Mouse (Mus musculus): ENCODE measurements around the gene Gabbr2. TPM values are rescaled to one million over a fixed set of nuclear protein-coding genes. Genes with fewer than 3 reads are reported as not detected.

The Gabbr2 gene
- polyA plus RNA-seq, 1 experiment from 2014 or later, result 0.27 TPM

- DNase-seq (ENCODE audit: low spot score), result no peak
- no peak overlapping the region for H3K4me3 ChIP-seq (ENCODE audit: low read depth, low read length)
- no peak for ATAC-seq (replicated peaks; ENCODE audit: low FRiP score)
- 36% methylated on average over 4 of the region's 4 CpGs for WGBS
- H3K9me3 ChIP-seq (ENCODE audit: control insufficient read depth, low read length), result no peaks in the 10 kb centered on the region
- H3K9ac ChIP-seq (ENCODE audit: low read length), result no peak overlapping the region
- H3K4me1 ChIP-seq (replicated peaks; ENCODE audit: control insufficient read depth, insufficient read depth, low read length), result no peaks in the 10 kb centered on the region
- no peak overlapping the region for H3K4me2 ChIP-seq (ENCODE audit: low read depth, low read length, severe bottlenecking)
- no peak overlapping the region for H3K27ac ChIP-seq (ENCODE audit: low read depth, low read length)
- H3K36me3 ChIP-seq (ENCODE audit: control insufficient read depth, insufficient read depth, low read length), result no peaks in the 10 kb centered on the region
- H3K27me3 ChIP-seq (ENCODE audit: control insufficient read depth, insufficient read depth, low read length), result no peaks in the 10 kb centered on the region
Observed at GRCm38 (mm10) chr4:46675992-46676391, 315.7 kb downstream of the Gabbr2 start.

DNA sequence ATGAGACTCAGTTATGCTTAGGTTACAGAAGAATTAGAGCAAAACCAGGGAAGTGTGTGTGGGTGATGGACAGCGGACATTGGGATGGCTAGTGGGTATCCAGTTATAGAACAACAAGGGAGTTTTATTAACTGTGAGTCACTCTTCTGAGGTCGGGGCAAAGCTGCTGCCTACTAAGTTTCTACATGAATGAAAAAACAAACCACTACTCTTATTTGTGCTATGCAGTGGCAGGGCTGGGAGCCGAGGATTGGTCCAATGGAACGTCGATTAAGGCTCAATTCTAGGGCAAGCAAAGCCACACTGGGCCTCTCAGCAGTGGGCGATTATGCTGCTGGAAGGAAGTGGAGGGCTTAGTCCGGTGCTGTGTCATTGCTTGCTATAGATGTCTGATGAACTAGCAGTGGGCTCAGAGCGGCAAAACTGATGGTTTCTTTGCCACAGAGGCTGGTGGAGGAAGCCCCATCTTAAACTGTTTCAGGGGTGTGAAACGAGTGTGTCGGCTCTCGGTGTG is 316.3 kb downstream of the Gabbr2 start:
- ATAC-seq (replicated peaks; ENCODE audit: low FRiP score), result no peak
- H3K4me2 ChIP-seq (ENCODE audit: low read depth, low read length, severe bottlenecking), result no peak overlapping the region
- H3K4me3 ChIP-seq (ENCODE audit: low read depth, low read length), result no peak overlapping the region
- no peak overlapping the region for H3K27ac ChIP-seq (ENCODE audit: low read depth, low read length)
- no peak for DNase-seq (ENCODE audit: low spot score)
- 60% methylated on average over 11 of the region's 11 CpGs for WGBS
- no peak overlapping the region for H3K9ac ChIP-seq (ENCODE audit: low read length)
- H3K36me3 ChIP-seq (ENCODE audit: control insufficient read depth, insufficient read depth, low read length), result no peaks in the 10 kb centered on the region
- no peaks in the 10 kb centered on the region for H3K27me3 ChIP-seq (ENCODE audit: control insufficient read depth, insufficient read depth, low read length)
- H3K9me3 ChIP-seq (ENCODE audit: control insufficient read depth, low read length), result no peaks in the 10 kb centered on the region
- no peaks in the 10 kb centered on the region for H3K4me1 ChIP-seq (replicated peaks; ENCODE audit: control insufficient read depth, insufficient read depth, low read length)

- Histone ChIP-seq H3K27me3 (ENCODE audit: control insufficient read depth, insufficient read depth, low read length) (no peaks in the 10 kb centered on the region), H3K36me3 (ENCODE audit: control insufficient read depth, insufficient read depth, low read length) (no peaks in the 10 kb centered on the region), H3K9me3 (ENCODE audit: control insufficient read depth, low read length) (no peaks in the 10 kb centered on the region), H3K4me1 (replicated peaks; ENCODE audit: control insufficient read depth, insufficient read depth, low read length) (peaks cover 2% of the 10 kb centered on the region; the same call in 1 of the 2 replicates), H3K4me3 (ENCODE audit: low read depth, low read length) (no peak overlapping the region), H3K9ac (ENCODE audit: low read length) (no peak overlapping the region), H3K4me2 (ENCODE audit: low read depth, low read length, severe bottlenecking) (no peak overlapping the region), H3K27ac (ENCODE audit: low read depth, low read length) (no peak overlapping the region)
- DNase-seq (ENCODE audit: low spot score) (no peak), ATAC-seq (replicated peaks; ENCODE audit: low FRiP score) (no peak)
- WGBS, result 80% methylated on average over 11 of the region's 11 CpGs
Observed at GRCm38 (mm10) chr4:46668620-46669019, 323.1 kb downstream of the Gabbr2 start.

GRCm38 (mm10) chr4:46666420-46666819 is 325.3 kb downstream of the Gabbr2 start:
- H3K27ac ChIP-seq (ENCODE audit: low read depth, low read length), result no peak overlapping the region
- 66% methylated on average over 5 of the region's 5 CpGs for WGBS
- no peak for ATAC-seq (replicated peaks; ENCODE audit: low FRiP score)

DNA sequence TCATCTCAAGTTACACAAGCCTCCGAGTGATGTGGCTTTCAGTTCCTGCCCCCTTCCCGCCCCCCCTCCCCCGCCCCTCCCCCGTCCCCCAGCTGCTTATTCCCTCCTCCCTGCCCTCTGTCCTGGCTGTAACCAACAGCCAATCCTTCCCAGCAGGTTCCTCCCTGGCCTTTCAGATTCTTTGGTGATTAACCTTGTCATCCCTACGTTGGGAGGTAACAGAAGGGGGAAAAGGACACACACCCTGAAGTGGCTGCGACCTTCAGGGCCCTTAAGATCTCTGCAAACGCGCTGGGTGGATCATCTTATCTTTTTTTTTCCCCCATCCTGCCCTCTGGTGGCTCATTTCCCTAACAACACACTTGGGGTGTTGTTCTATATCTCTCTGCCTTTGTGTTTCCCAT is 326.3 kb downstream of the Gabbr2 start:
- 2% methylated on average over 8 of the region's 8 CpGs for WGBS
- ATAC-seq (replicated peaks; ENCODE audit: low FRiP score), result peak; percentile 8; the same call in 1 of the 2 replicates

More at GRCm38 (mm10) chr4:46666420-46666819, 325.3 kb downstream of the Gabbr2 start:
- Histone ChIP-seq H3K4me3 (ENCODE audit: low read depth, low read length) (no peak overlapping the region), H3K27me3 (ENCODE audit: control insufficient read depth, insufficient read depth, low read length) (no peaks in the 10 kb centered on the region), H3K9me3 (ENCODE audit: control insufficient read depth, low read length) (no peaks in the 10 kb centered on the region), H3K4me2 (ENCODE audit: low read depth, low read length, severe bottlenecking) (no peak overlapping the region), H3K9ac (ENCODE audit: low read length) (no peak overlapping the region), H3K36me3 (ENCODE audit: control insufficient read depth, insufficient read depth, low read length) (no peaks in the 10 kb centered on the region), H3K4me1 (replicated peaks; ENCODE audit: control insufficient read depth, insufficient read depth, low read length) (peaks cover 2% of the 10 kb centered on the region; the same call in 1 of the 2 replicates)
- no peak for DNase-seq (ENCODE audit: low spot score)

GRCm38 (mm10) chr4:46664123-46665009 is 327.3 kb downstream of the Gabbr2 start:
- Histone ChIP-seq H3K36me3 (ENCODE audit: control insufficient read depth, insufficient read depth, low read length) (no peaks in the 10 kb centered on the region), H3K27ac (ENCODE audit: low read depth, low read length) (peak overlapping the region; percentile 77; the same call in 1 of the 2 replicates), H3K4me3 (ENCODE audit: low read depth, low read length) (peak overlapping the region; percentile 34), H3K9me3 (ENCODE audit: control insufficient read depth, low read length) (no peaks in the 10 kb centered on the region), H3K4me1 (replicated peaks; ENCODE audit: control insufficient read depth, insufficient read depth, low read length) (peaks cover 2% of the 10 kb centered on the region; the same call in 1 of the 2 replicates), H3K9ac (ENCODE audit: low read length) (peak overlapping the region; percentile 67), H3K4me2 (ENCODE audit: low read depth, low read length, severe bottlenecking) (peak overlapping the region; percentile 77), H3K27me3 (ENCODE audit: control insufficient read depth, insufficient read depth, low read length) (no peaks in the 10 kb centered on the region)
- WGBS, result 2% methylated on average over 34 of the region's 34 CpGs
- ATAC-seq (replicated peaks; ENCODE audit: low FRiP score) (peak; percentile 90), DNase-seq (ENCODE audit: low spot score) (peak; percentile 87)

More for the DNA sequence above, 326.3 kb downstream of the Gabbr2 start:
- Histone ChIP-seq H3K4me2 (ENCODE audit: low read depth, low read length, severe bottlenecking) (peak overlapping the region; percentile 77; the same call in 1 of the 2 replicates), H3K9ac (ENCODE audit: low read length) (no peak overlapping the region), H3K4me3 (ENCODE audit: low read depth, low read length) (no peak overlapping the region; the same call in 1 of the 2 replicates), H3K27ac (ENCODE audit: low read depth, low read length) (no peak overlapping the region), H3K27me3 (ENCODE audit: control insufficient read depth, insufficient read depth, low read length) (no peaks in the 10 kb centered on the region), H3K9me3 (ENCODE audit: control insufficient read depth, low read length) (no peaks in the 10 kb centered on the region), H3K4me1 (replicated peaks; ENCODE audit: control insufficient read depth, insufficient read depth, low read length) (peaks cover 2% of the 10 kb centered on the region; the same call in 1 of the 2 replicates), H3K36me3 (ENCODE audit: control insufficient read depth, insufficient read depth, low read length) (no peaks in the 10 kb centered on the region)
- DNase-seq (ENCODE audit: low spot score), result peak; percentile 62

DNA sequence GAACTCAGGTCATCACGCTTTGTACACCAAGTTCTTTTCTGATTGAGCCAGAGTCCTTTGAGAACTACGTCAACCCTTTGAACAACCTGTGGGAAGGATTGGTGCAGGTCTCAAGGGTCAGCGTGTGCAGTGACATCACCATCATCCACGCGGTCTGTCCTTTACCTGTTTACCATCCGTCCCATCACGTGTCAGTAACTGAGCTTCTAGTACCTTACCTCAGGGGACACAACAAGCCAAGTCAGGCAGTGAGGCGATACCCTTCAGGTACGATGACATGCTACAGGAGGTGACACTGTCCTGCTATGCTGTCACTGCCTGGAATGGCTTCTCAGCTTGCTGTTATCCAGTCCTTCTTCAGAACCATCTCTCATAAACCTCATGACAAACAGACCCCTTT is 330.2 kb downstream of the Gabbr2 start:
- 83% methylated on average over 9 of the region's 9 CpGs for WGBS
- H3K36me3 ChIP-seq (ENCODE audit: control insufficient read depth, insufficient read depth, low read length), result no peaks in the 10 kb centered on the region
- no peak for DNase-seq (ENCODE audit: low spot score)

DNA sequence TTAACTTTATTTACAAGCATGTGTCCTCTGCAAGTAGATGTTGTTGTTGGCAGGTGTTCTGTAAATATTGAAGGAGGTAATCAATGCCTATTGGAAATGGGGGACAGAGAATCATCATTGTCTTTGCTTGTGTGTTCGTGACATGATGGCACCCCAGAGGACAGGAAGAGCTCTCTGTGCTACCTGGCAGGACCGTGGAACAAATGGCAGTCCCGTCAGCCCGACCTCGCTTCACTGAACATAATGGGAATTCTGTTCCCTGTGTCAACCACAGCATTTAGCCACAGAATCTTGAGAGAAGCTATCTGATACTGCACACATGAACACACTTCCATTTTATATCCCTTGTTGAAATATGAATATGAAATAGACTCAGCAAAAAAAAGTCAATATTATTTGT is 332.7 kb downstream of the Gabbr2 start:
- Histone ChIP-seq H3K9ac (ENCODE audit: low read length) (no peak overlapping the region), H3K27me3 (ENCODE audit: control insufficient read depth, insufficient read depth, low read length) (no peaks in the 10 kb centered on the region), H3K27ac (ENCODE audit: low read depth, low read length) (no peak overlapping the region), H3K4me1 (replicated peaks; ENCODE audit: control insufficient read depth, insufficient read depth, low read length) (no peaks in the 10 kb centered on the region), H3K9me3 (ENCODE audit: control insufficient read depth, low read length) (no peaks in the 10 kb centered on the region), H3K4me2 (ENCODE audit: low read depth, low read length, severe bottlenecking) (no peak overlapping the region), H3K36me3 (ENCODE audit: control insufficient read depth, insufficient read depth, low read length) (no peaks in the 10 kb centered on the region), H3K4me3 (ENCODE audit: low read depth, low read length) (no peak overlapping the region)
- WGBS, result 69% methylated on average over 5 of the region's 5 CpGs
- DNase-seq (ENCODE audit: low spot score) (no peak), ATAC-seq (replicated peaks; ENCODE audit: low FRiP score) (no peak)

More for the DNA sequence above, 330.2 kb downstream of the Gabbr2 start:
- H3K4me3 ChIP-seq (ENCODE audit: low read depth, low read length), result no peak overlapping the region
- no peaks in the 10 kb centered on the region for H3K9me3 ChIP-seq (ENCODE audit: control insufficient read depth, low read length)
- no peaks in the 10 kb centered on the region for H3K27me3 ChIP-seq (ENCODE audit: control insufficient read depth, insufficient read depth, low read length)
- peaks cover 2% of the 10 kb centered on the region; the same call in 1 of the 2 replicates for H3K4me1 ChIP-seq (replicated peaks; ENCODE audit: control insufficient read depth, insufficient read depth, low read length)
- no peak for ATAC-seq (replicated peaks; ENCODE audit: low FRiP score)
- no peak overlapping the region for H3K4me2 ChIP-seq (ENCODE audit: low read depth, low read length, severe bottlenecking)
- H3K9ac ChIP-seq (ENCODE audit: low read length), result no peak overlapping the region
- no peak overlapping the region for H3K27ac ChIP-seq (ENCODE audit: low read depth, low read length)

All from forebrain, embryonic 11.5 days (tissue).